Mouse (Mus musculus) v-Abl transformed pro-B cells (cell line): ENCODE results near the gene Slc25a14.

Source experiments
- in situ Hi-C, 2 experiments: fragments of 400-800 bp; cut with MboI; formaldehyde crosslinking; loops; one replicate each; pipeline ENCODE4 v1.15.1; 2025; ENCODE audit not compliant: unreplicated experiment in 2 of 2

Gene Slc25a14

GRCm38 (mm10) chrX:48623379-48624053 lies at the start of gene Slc25a14:
Gene Slc25a14, plus strand, starts transcription at chrX:48623413.
- in situ Hi-C loops: no loop called here

DNA sequence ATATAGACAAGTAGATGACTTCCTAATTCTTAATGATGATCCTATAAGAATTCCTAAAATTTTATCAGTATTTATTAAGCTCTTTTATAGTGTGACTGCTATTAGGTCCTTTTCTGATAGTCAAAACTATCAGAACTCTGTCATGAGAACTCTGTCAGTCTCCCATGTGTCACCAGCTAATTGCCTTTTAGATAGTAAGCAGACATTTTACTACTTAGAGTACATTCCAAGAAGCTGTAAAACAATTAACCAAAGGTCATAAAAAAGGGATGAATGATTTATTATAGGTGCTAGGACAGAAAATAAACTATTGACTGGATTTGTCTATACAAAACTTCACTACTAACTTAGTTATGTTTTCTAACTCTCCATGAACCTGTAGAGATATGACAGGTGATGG lies 39.9 kb upstream of the Slc25a14 start:
- in situ Hi-C loops: no loop called here

DNA sequence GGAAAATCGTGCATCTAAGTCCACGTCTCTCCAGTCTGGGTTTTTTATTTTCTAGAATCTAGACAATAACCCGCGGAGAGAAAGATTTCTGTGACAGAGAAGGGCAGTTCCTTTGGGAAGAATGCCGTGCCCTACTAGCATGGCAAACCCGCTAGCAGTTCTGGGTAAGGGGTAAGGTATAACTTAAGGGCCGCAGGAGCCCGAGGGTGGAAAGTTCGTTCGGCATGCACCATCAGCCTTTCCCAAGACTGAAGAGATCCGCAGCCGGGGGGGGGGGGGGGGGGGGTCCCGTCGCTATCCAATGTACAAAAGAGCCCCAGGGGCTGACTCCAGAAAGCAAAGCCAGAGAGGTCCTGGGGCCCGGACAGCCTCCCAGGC lies 29.5 kb upstream of the Slc25a14 start:
- in situ Hi-C loops: no loop called here

DNA sequence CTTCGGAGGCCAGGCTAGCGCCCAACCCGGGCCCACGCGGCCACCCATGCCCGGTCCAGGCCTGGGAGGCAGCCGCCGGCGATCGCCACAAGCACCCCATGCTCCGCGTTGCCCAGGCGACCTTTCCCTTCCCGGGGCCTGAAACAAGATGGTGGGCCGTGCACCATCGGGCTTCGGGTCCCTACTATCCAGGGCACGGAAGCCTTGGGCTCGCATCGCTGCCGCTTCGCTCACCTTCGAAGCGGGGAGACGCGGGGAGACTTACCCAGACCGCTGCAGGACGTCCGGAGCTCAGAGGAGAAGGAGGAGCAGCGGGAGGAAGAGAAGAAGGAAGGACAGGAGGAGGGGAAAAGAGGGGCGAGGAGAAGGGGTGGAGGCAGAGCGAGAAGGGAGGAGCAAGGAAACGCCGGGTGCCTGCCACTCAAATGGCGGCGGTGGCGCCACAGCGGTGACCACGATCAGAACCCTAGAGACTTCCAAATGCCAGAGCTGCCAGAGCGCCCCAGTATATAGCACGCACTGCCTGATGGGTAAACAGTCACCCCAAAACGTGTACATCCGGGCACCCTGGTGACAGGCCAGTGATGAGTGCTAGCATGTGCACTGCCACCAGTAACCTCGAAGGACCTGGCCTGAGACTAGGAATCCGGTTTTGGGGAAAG lies 29.0 kb upstream of the Slc25a14 start, which contains the start of gene Zfp280c:
Zfp280c (minus strand) TSS at position 406 of the 662 bp plus-strand sequence.
- in situ Hi-C loops: no loop called here

DNA sequence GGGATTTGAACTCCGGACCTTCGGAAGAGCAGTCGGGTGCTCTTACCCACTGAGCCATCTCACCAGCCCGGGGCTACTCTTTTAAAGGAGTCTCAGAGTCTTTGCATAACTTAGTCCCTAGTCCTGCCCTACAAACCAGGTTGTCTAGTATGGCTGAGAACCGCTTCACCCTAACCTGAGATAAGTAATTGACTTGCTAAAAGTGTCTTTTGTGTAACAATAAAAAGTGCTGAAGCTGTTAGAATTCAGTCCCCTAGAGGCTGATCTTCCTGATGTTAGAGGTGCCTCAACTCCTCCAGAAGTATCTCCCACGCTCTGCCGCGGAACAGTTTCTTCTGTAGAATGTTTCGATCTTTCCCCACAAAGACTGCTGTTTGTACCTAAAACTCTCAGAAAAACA lies 27.2 kb upstream of the Slc25a14 start:
- in situ Hi-C loops: no loop called here

DNA sequence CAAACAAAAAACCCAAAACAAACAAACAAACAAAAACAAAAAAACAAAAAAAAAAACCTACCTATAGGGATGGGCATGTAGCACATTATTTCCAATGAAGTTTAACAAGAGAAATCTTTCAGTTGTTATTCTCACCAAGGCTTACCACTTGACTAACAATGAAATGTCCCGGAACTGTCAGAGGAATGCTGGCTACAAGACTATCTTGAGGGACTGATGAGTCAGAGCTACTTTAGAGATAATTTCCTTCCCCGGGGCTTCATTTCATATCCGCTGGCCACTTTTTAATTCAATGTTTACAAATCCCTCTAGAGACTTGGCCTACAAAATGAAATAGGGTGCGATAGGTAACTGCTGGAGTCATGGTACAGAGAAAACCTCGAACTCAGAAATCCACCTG lies 26.3 kb upstream of the Slc25a14 start:
- in situ Hi-C loops: no loop called here

DNA sequence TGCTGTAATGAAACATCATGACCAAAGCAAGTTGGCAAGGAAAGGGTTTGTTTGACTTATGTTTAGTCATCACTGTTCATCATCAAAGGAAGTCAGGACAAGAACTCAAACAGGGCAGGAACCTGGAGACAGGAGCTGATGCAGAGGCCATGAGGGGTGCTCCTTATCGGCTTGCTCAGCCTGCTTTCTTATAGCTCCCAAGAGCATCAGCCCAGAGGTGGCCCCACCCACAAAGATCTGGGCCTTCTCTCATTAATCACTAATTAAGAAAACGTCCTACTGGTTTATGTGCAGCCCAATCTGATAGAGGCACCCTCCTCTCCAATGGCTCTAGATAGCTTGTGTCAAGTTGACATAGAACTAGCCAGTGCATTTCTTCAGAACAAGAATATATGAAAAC lies 18.3 kb upstream of the Slc25a14 start:
- in situ Hi-C loops: no loop called here

DNA sequence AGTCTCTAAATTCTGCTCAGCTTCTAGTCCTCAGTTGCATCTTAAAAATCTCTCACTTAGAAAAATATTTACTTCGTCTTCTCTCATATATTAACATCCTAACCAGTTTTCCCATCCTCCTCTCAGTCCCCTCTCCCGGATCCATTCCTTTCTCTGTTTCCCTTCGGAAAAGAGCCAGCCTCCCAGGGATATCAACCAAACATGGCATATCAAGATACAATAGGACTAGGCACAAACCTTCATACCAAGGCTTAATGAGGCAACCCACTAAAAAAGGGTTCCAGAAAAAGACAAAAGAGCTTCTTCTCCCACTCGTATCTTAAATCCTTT lies 199 bp upstream of the Slc25a14 start:
- in situ Hi-C loops: no loop called here

- in situ Hi-C loops: no loop called here
Measured at GRCm38 (mm10) chrX:48624054-48624420, 824 bp downstream of the Slc25a14 start.

DNA sequence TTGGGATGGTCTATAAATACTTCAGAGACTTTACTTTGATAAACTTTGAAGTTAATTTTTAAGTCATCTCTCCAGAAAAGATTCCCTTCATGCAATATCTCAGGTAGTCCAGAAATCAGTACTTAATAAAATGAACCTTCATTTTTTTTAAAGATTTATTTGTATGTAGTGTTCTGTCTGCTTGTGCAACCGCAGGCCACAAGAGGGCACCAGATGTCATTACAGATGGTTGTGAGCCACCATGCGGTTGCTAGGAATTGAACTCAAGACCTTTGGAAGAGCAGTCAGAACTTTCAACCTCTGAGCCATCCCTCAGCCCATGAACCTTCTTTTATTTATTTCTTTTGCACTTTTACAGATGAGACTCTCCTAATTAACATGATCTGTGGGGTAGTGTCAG lies 13.8 kb downstream of the Slc25a14 start:
- in situ Hi-C loops: no loop called here

- in situ Hi-C loops: loop anchor here in 1 of 2 experiments (10.0 kb wide), 1 partner anchor 1861 kb away; no protein-coding TSS in a partner anchor
Measured at GRCm38 (mm10) chrX:48644122-48644521, 20.9 kb downstream of the Slc25a14 start.

- in situ Hi-C loops: loop anchor here in 1 of 2 experiments (5.0 kb wide), 1 partner anchor 1835 kb away; no protein-coding TSS in a partner anchor
Measured at GRCm38 (mm10) chrX:48666807-48667206, 43.6 kb downstream of the Slc25a14 start.

GRCm38 (mm10) chrX:48669588-48669987 lies 46.4 kb downstream of the Slc25a14 start:
- in situ Hi-C loops: loop anchor here in 1 of 2 experiments (5.0 kb wide), 1 partner anchor 1833 kb away; no protein-coding TSS in a partner anchor

DNA sequence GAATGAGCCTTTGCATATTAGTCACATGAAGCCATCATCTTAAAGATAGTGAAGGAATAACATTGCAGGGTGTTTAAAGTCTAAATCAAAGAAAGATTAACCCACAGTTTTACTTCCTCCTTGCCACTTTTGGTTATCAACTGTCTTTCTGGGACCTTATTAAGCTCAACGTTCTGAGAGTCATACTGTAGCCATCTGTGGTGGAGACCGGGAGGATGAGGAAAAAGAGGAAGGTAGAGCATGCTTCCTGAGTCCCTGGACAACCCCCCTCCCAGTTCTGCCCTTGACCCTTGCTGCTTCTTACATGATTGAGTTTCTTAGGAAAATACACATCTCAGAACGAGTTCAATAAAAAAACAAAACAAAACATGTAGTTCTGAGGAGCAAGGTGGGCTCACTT lies 48.5 kb downstream of the Slc25a14 start:
- in situ Hi-C loops: loop anchor here in 1 of 2 experiments (10.0 kb wide), 1 partner anchor 233 kb away; no protein-coding TSS in a partner anchor

- in situ Hi-C loops: loop anchor here in 1 of 2 experiments (10.0 kb wide), 1 partner anchor 231 kb away; no protein-coding TSS in a partner anchor
Measured at GRCm38 (mm10) chrX:48674171-48674570, 51.0 kb downstream of the Slc25a14 start, which contains the start of gene Gpr119. Gene Gpr119, minus strand, starts transcription at chrX:48674478.

DNA sequence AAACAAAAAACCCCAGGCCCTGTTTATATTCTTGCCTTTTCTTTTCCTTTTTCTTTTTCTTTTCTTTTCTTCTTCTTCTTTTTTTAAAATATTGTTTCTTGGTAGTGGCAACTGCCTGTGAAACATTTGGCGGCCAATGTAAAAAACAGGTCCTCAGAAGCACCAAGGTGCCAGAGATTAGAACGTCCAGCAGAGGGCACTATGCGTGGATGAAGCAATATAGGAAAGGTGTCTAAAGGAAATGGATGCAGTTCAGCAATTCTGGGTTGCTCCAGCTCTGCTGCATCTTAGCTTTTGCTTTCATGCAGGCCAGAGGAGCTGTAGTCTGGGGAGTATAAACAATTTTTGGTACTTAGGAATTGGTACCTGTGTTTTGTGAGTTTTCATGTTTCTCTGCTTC lies 60.2 kb downstream of the Slc25a14 start:
- in situ Hi-C loops: loop anchor here (10.0 kb wide), 2 partner anchors 131 to 621 kb away; no protein-coding TSS in a partner anchor

GRCm38 (mm10) chrX:48683857-48684256 lies 60.6 kb downstream of the Slc25a14 start:
- in situ Hi-C loops: loop anchor here (10.0 kb wide), 2 partner anchors 131 to 621 kb away; no protein-coding TSS in a partner anchor

DNA sequence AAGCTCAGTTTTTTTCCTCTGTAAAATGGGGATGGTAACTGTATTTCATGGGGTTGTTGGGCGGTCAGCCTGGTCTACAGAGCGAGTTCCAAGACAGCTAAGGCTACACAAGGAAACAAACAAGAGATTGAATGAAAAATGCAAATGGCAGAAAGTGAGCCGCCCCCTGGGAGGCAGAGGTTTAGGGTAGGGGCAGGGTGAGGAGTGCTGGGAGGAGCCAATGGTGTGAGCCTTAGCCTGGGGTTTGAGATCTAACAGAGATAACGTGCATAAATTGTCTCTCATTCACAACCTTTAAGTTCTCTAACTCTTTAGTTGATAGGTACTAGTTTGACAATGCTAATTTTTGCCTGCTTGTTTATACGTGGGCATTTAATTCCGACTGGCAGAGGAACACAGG lies 71.2 kb downstream of the Slc25a14 start:
- in situ Hi-C loops: loop anchor here in 1 of 2 experiments (10.0 kb wide), 1 partner anchor 200 kb away; no protein-coding TSS in a partner anchor

DNA sequence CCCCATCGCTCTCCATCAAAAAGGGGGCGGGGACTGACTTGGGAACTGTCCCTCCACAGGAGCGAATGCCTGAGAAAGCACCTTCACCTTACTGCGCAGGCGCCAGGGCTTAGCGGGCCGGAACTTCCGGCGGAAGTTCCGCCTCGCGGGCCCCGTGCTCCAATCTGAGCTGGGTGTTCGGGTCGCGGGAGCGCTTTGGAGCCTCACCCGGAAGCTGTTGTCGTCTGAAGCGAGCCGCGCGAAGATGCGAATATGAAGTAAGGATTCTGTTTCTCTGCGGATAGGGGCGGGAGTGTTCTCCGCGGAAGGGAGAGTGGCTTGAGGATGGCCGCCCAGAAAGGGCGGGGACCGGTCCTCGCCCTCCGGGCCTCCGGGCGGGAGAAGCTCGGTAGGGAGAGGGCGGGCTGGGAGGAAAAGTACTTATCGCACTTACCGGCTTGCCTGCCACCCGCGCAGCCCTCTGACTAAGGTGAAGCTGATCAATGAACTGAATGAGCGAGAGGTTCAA lies 71.7 kb downstream of the Slc25a14 start, which contains the start of gene Rbmx2:
Rbmx2 (plus strand) TSS at position 141 of the 508 bp plus-strand sequence.
- in situ Hi-C loops: loop anchor here in 1 of 2 experiments (10.0 kb wide), 1 partner anchor 200 kb away; no protein-coding TSS in a partner anchor

DNA sequence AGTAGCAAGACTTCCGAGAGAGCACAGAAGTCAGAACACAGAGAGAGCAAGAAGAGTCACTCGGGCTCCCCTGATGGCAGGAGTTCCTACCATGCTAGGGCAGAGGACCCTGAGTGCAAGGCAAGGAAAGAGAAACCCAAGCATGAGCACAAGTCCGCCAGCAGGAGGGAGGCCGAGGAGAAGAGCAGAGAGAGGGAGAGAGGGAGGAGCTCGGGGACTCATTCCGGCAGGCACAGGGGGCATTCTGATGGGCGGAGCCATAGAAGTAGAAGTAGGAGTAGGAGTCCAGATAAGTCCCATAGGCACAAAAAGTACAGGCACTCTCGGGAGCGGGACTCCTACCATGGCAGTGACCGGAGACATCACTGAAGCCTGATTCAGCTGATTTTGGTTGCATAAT lies 86.5 kb downstream of the Slc25a14 start:
- in situ Hi-C loops: no loop called here
